Comparison of ENCODE assay signal across 11 mouse cellular contexts in genomic region chr9:66882406-66882821, GRCm38 (mm10). TPM values are rescaled to one million over a fixed set of nuclear protein-coding genes. Genes with fewer than 3 reads are reported as not detected.
DNase-seq lines count a peak whose midpoint lies in the region; ATAC-seq and TF ChIP-seq lines count a peak whose summit lies in the region.
"Had no signal": no experiment of that assay in that cellular context is flagged by ENCODE, and none has a peak within 500 bp of the region (broad histone marks: within the 10 kb centered on the region; RNA-seq: fewer than 3 reads in every experiment).

No protein-coding gene starts in this region.

- no peak for TF ChIP-seq CTCF in small intestine, adult 2 months (IDR thresholded peaks at IDR 0.05; ENCODE audit: extremely low read depth, insufficient read length, insufficient replicate concordance, low read depth, low read length)

- no peaks in the 10 kb centered on the region for H3K36me3 ChIP-seq in small intestine, adult 2 months (ENCODE audit: control insufficient read depth, insufficient read depth, low read length)
- H3K36me3 ChIP-seq in intestine, embryonic 15.5 days: no peaks in the 10 kb centered on the region
- H3K36me3 ChIP-seq: hindbrain, embryonic 15.5 days; limb, embryonic 15.5 days had no signal

- peaks cover 10% of the 10 kb centered on the region; the same call in 1 of the 2 replicates for H3K4me1 ChIP-seq in small intestine, adult 2 months (ENCODE audit: control insufficient read depth, insufficient read depth, insufficient read length, low read length)
- H3K4me1 ChIP-seq in intestine, embryonic 15.5 days (replicated peaks): 0 out of 2 replicates have a peak, but pooled peaks cover 9% of the 10 kb centered on the region

- no peak overlapping the region for H3K9ac ChIP-seq in intestine, embryonic 15.5 days
- H3K9ac ChIP-seq: hindbrain, embryonic 15.5 days; limb, embryonic 15.5 days had no signal

- no peaks in the 10 kb centered on the region for H3K27me3 ChIP-seq in small intestine, adult 2 months (ENCODE audit: control insufficient read depth, insufficient read depth, low read length)
- no peaks in the 10 kb centered on the region for H3K27me3 ChIP-seq in intestine, embryonic 15.5 days (replicated peaks)
- H3K27me3 ChIP-seq: hindbrain, embryonic 15.5 days; limb, embryonic 15.5 days had no signal

- peak; percentile 59 to 66 for ATAC-seq in hematopoietic stem cell, adult 5-6 weeks (replicated peaks in 1 of 2; ENCODE audit: insufficient read depth in 1 of 2, low FRiP score in 2 of 2, low TSS enrichment in 1 of 2, low read depth in 1 of 2, poor library complexity in 2 of 2, severe bottlenecking in 2 of 2)
- no peak for ATAC-seq in intestine, embryonic 15.5 days

- no peaks in the 10 kb centered on the region for H3K9me3 ChIP-seq in intestine, embryonic 15.5 days
- H3K9me3 ChIP-seq: hindbrain, embryonic 15.5 days; limb, embryonic 15.5 days had no signal

- H3K27ac ChIP-seq in small intestine, adult 2 months (ENCODE audit: insufficient read depth, low read depth, low read length): peak overlapping the region; percentile 52; the same call in 1 of the 2 replicates
- H3K27ac ChIP-seq in intestine, embryonic 15.5 days: no peak overlapping the region; the same call in 1 of the 2 replicates
- H3K27ac ChIP-seq: hindbrain, embryonic 15.5 days; limb, embryonic 15.5 days had no signal

- no peak overlapping the region for H3K4me3 ChIP-seq in small intestine, adult 2 months (ENCODE audit: low read depth, low read length)
- no peak overlapping the region for H3K4me3 ChIP-seq in intestine, embryonic 15.5 days (replicated peaks)
- H3K4me3 ChIP-seq: hindbrain, embryonic 15.5 days; limb, embryonic 15.5 days had no signal

- 59% methylated on average over 8 of the region's 8 CpGs for WGBS in small intestine, adult 2 months
- WGBS in intestine, embryonic 15.5 days: 52% methylated on average over 8 of the region's 8 CpGs

- no peak overlapping the region for H3K4me2 ChIP-seq in intestine, embryonic 15.5 days (replicated peaks)
- H3K4me2 ChIP-seq: hindbrain, embryonic 15.5 days; limb, embryonic 15.5 days had no signal

- no peak for TF ChIP-seq POLR2A in small intestine, adult 2 months (IDR thresholded peaks at IDR 0.05; ENCODE audit: low read depth, low read length)

- DNase-seq in kidney, postnatal 36 days: peak; percentile 22 to 29
- no peak for DNase-seq in kidney, adult 8-10 months
- DNase-seq in NIH3T3 (ENCODE audit: low read depth): peak; percentile 25
- DNase-seq in cerebellum, adult 9-11 months: no peak
- no peak for DNase-seq in frontal cortex, adult 2 months (ENCODE audit: extremely low spot score in 1 of 2, low spot score in 1 of 2)
- DNase-seq: gastrocnemius, postnatal 10 days had no signal

RNA-seq across cellular contexts. Expression of gene Rab8b, which starts 37.1 kb away (rescaled TPM):
- 99.3 and 118 TPM in 2 replicates for total RNA-seq in hematopoietic stem cell, adult 5-6 weeks (2017)
- 2.7 and 3.0 TPM in 2 replicates for polyA plus RNA-seq in small intestine, adult 2 months (2012; rRNA removed)
- 20.5 and 20.6 TPM in 2 replicates for polyA plus RNA-seq in intestine, embryonic 15.5 days (2015; fragmentation: Nextera tagmentation; extraction: Ambion mirVana)
- 17.8 and 19.4 TPM in 2 replicates for polyA plus RNA-seq in frontal cortex, adult 2 months (2012; rRNA removed)

RNA-seq across cellular contexts. Expression of gene Aph1c, which starts 47.9 kb away (rescaled TPM):
- 1.4 and 5.5 TPM in 2 replicates for total RNA-seq in hematopoietic stem cell, adult 5-6 weeks (2017)
- polyA plus RNA-seq in small intestine, adult 2 months (2012; rRNA removed): 0.13 and 0.22 TPM in 2 replicates
- 3.4 and 4.5 TPM in 2 replicates for polyA plus RNA-seq in intestine, embryonic 15.5 days (2015; fragmentation: Nextera tagmentation; extraction: Ambion mirVana)
- polyA plus RNA-seq in frontal cortex, adult 2 months (2012; rRNA removed): 7.1 and 7.2 TPM in 2 replicates

Comparison
In these comparisons a context has a peak if more than half of its experiments do, and no peak if none do; other contexts are left out.
1. DNase-seq: peak in kidney, postnatal 36 days (2 of 2) and NIH3T3 (single experiment); none in kidney, adult 8-10 months (0 of 2), cerebellum, adult 9-11 months (single experiment) and frontal cortex, adult 2 months (0 of 2).